Mouse (Mus musculus): ENCODE results near the gene Nosip.
A peak's percentile ranks its signal among the peaks of the same experiment; 100 is the strongest.
"Not testable (repeated sequence)": the region's sequence is repeated elsewhere in the genome, so short reads cannot be mapped to it uniquely, and the experiment has no call there.

Gene Nosip

DNA sequence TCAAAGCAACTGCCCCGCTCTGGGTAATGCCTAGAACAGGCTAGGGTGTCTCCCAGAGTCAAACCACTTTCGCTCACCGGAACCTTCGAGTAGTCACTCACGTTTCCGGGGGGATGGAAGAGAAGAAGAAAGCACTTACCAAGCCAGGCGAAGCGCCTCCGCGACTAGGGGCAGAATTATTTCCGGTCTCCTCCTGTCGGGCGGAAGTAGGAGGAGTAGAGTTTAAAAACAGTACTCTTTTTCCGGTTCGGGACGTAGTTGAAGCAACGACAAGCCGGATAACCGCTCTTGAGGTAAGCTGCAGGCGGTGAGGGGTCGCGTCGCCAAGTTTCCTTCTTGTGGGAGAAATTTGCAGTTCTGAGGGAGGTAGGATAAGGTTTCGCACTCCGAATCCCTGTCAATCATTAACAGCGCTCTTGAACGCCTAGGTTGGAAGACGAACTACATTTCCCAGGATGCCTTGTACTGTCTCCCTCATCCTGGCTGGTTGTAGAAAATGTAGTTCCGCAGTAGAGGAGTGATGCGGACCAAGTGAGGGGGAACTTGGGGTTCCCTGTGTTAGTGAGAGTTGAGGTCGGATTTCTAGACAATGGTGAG is at the start of gene Nosip, which contains the start of gene Prrg2:
TSS of gene Nosip (plus strand) at position 191 of the 597 bp plus-strand sequence.
TSS of gene Prrg2 (minus strand) at position 439 of the 597 bp plus-strand sequence.
- peak; percentile 87 to 94 for DNase-seq

DNA sequence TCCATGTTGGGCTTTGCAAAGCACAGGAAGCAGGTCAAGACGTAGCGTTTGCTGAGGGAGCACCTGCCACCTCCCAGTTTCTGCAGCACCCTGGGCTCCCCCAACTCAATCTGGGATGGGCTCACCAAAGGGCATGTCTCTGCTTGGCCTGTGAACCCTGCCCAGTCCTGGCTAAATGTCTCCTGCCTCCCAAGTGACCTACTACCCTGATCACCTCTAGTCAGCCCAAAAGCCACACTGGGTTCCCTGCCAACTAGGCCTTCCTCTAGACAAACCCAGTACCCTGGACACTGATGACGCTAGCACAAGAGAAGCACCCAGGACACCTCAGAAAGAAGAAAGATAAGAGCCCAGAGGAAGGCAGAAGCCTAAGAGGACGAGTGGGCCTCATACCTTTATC is 49.4 kb upstream of the Nosip start:
- DNase-seq = no peak

DNA sequence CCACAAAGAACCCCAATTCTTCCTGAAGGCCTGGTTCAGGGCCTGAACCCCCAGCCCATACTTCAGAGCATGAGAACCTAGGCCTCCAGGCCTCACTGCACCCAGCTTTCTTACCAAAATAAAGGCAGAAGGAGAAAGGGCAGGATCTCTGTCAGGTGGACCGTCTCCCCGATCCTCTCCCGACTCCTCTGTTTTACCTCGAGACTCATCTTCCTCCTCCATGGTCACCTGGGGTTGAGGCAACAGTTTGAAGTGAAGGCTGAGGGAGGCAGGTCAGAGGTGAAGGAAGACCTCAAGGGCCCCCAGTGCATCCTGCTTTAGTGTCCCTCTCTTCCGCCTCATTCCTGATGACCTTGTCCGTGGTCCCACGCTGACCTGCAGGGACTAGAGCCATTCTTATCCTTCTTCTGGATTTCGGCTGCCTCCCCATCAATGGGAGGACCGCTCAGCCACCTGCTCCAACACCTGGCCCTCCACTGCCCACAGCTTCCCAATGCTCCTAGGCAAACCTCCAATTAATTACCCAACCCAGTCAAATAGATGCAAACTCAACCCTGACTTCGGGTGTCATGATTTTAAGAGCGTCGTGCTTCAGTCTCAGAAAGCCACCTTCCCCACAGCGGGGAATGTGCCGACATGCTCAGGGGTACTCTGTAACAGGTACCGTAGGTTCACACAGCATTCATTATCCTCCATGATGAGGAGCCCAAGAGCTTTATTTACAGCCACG is 48.7 kb upstream of the Nosip start:
- no peak for DNase-seq

DNA sequence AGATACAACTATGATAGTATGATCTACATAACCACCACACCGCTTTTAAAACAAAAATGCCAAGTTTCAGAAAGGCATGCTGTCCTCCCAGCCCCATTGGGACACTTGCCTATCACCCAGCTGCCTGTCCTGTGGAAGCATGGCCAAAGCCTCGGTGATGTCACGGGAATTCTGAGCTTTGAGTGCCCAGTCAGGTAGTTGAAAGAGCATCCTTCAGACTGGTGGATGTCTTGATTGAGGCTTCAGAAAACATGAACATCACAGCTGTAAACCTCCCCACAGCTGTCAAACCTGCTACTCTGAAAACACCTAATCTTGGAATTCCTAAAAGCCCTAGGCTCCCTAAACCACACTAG is 48.2 kb upstream of the Nosip start:
- DNase-seq = no peak

DNA sequence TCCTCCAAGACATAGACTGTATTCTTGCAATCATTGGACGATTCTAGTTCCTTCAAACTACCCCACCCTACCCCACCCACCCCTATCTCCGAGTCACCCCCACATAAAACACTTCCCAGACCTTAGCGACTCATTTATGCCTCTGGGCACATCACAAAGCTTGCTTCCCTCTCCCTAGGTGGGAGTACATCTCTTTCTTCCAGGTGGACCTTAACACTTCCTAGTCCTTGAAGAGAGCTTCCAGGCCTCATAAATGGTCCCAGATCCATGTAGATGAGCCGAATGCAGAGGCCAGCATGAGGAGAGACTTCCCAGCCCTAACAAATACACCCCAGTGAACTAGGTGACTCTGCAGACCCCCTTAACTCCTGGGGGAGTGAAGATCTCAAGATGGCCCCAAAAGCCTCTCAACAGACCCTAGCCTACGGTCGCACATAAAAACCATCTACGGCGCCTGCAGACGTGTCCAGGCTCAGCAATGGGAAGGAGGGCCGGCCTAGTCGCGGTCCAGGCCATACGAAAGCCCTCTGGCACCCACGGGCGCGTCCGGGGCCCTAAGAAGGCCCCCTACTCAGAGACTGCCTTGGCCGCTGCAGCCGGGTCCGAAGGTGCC is 46.8 kb upstream of the Nosip start:
- DNase-seq = no peak

DNA sequence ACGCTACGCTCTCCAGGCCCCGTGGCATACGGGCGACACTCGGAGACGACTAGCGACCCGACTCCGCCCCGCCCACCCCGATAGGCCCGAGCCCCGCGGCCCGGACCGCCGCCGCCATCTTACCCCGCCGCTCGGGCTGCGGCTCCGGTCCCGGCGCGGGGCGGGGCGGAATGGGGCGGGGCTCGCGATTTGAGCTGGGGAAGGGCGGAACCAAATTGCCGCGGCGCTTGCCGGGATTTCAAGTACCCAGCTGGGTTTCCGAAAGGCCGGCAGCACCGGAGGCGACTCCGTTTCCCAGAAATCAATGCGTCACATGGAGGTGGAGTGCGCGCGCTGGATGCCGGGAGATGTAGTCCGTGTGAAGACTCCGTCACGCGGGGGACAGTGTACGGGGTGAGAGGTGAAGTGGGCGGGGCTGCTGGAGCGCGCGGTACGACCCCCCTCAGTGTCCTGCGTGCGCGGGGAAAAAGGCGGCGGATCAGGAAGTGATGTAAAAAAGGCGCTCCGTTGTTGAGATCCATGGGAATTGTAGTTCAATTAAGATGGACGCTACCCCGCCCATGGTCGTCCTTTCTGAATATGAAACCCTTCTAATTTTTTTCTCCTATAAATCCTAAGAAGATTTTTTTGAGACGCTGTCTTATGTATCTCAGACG is 46.1 kb upstream of the Nosip start, which contains the start of gene Scaf1:
TSS of gene Scaf1 (minus strand) at position 407 of the 656 bp plus-strand sequence.
- DNase-seq = peak; percentile 100

DNA sequence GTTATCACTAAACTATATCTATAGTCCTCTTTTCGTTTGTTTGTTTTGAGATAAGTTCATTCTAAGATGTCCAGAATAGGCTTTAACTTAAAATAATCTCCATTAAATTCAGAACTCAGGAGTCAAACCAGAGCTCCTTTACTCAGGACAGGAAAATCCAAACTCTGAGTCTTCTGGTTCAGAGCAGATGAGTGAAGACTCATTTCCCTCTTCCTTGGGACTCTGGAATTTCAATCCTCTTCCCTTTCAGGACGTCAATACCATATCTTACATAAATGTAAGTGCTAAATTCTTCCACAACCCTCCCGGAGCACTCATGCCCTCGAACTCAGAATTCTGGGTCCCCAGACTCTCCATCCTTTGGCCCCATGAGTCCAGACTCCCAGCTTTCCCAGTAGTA is 45.5 kb upstream of the Nosip start:
- DNase-seq = no peak

DNA sequence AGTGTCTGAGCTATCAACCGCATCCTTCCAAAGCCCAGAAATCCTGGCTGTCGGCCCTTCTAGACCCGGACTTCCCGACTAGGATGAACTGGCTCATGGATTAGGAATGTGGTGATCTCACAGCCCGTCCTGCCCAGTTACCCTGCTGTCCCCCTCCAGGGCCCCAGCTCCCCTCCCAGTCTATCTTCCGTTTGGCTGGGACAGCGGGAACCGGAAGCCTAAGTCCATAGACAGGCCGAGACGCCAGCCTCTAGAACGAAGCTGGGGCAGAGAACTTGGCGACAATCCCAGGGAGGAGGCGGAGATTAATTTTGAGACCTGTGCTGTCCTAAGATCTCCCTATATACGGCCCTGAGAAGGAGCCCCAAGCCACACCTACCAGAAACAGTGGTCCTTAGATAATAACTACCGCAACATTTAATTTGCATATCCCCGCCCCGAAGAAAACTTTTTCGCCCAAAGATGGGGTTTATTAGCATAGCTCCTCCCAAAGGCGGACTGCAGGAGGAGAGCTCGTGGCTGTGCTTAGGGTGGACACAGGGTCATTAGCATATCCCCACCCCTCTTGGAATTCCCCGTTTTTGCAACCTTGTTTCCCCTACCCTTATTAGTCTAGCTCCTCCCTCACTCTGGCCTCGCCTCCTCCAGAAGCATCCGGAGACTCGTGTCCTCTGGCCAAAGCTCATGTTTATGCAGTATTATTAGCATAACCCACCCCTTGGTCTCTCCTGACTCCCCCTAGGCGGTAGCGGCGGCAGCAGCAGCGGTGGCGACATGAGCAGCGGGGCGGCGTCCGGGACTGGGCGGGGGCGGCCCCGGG is 44.8 kb upstream of the Nosip start, which contains the start of gene Rras:
TSS of gene Rras (plus strand) at position 720 of the 820 bp plus-strand sequence.
- DNase-seq = peak; percentile 76 to 90

DNA sequence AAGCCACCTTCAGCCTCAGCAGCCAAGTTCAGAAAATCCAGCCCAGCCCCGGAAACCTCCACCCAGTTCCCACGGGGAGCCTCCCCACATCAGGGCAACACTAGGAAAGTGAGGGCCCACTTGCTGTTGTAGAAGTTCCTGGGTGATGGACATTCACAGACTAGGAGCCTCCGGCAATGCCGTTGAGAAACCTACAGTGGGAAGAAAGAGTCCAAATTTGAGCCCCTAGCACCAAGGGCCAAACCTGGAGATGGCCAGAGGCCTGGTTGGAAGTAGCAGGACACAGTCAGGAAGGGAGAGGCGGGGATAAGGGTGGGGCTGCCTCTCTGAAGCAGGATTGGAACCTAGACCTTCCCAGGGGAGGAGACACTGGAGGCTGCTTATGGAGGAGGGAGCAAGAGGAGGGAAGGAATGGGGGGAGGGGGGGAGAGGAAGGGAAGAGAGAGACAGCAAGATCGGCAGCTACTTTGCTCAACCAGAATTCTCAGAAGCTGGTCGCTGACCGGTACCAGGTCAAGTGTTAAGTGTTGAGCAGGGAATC is 43.1 kb upstream of the Nosip start:
- no peak for DNase-seq

DNA sequence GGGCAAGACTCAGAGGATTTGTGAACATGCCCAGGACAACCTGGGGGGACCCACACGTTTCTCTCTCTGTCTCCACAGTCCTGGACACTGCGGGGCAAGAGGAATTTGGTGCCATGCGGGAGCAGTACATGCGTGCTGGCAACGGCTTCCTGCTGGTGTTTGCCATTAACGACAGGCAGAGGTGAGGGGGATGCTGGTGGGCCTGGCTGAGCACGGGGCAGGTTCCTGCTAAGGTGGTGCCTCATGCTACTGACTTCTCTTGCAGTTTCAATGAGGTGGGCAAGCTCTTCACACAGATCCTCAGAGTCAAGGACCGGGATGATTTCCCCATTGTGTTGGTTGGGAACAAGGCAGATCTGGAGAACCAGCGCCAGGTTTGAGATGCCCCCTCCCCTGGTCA is 42.0 kb upstream of the Nosip start:
- no peak for DNase-seq

DNA sequence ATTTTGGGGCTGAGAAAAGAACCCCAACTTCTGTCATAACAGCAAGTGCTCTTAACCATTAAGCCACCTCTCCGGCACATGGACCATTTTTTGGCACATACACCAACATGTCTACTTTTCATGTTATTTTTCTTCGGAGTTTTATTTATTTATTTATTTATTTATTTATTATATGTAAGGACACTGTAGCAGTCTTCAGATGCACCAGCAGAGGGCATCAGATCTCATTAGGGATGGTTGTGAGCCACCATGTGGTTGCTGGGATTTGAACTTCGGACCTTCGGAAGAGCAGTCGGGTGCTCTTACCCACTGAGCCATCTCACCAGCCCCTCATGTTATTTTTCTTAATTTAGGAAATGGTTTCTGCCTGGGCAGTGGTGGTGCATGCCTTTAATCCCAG is 38.5 kb upstream of the Nosip start:
- DNase-seq = not testable (repeated sequence)

DNA sequence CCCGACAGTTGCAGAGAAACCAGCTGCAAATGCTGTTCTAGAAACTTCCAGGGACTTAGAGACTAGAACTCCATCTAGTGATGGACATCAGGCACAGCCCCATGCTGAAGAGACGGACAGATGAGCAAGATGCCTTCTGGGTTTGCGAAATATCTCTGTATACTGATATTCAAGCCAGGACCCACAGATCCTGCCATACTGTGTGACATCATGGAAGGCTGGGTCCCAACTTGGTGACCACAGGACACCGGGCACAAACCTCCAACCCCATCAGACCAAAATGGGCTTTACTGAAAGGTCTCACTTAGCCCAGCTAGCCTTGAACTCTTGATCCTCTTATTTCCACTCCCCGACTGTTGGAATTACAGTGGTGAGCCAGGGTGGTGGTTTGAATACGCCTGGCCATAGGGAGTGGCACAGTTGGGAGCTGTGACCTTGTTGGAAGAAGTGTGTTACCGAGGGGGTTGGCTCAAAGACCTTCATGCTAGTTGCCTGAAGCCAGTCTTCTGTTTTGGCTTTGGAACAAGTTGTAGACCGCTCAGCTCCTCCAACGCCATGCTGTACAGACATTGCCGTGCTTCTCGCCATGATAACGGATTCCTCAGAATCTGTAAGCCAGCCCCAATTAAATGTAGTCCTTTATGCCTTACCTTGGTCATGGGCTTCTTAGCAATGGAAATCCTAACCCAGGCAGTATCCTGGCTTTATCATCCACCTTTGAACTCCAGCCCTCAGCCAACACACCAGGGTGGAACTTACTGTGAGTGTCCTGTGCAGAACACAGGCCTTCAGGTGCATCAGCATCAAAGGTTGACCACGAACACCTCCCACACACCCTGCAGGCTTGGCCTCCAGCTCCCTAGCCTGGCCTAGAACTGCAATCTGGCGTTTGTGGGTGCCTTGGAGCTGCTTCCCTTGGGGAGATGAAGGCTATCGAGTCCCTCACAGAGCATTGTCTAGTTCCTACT is 37.7 kb upstream of the Nosip start:
- DNase-seq = no peak

DNA sequence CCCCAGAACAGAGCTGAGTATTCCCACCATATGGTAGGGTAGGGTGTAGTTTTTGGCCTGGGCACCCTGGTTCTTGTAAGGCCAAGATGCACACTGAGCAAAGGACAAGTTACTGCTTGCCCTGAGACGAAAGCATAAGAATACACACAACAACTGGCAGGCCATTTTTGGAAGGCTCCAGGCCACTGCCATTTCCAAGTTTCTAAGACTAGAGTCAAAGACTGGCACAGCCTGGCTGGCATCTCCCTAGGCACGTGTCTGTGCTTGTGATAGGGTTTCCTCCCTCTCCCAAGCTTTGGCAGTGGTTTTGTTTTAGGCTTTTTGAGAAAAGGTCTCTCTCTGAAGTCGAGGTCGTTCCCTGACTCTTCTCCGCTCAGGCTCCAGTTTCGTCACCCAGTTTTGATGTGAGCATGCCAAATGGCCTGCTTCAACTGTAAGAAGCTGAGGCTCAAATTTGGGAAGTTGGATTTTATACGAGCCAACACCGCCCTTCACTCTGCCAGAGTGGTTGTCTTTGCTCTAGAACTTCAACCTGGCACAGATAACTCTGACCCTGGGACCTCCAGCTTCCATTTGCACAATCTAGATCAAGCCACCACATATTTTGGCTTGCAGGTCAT is 36.5 kb upstream of the Nosip start:
- DNase-seq = no peak

DNA sequence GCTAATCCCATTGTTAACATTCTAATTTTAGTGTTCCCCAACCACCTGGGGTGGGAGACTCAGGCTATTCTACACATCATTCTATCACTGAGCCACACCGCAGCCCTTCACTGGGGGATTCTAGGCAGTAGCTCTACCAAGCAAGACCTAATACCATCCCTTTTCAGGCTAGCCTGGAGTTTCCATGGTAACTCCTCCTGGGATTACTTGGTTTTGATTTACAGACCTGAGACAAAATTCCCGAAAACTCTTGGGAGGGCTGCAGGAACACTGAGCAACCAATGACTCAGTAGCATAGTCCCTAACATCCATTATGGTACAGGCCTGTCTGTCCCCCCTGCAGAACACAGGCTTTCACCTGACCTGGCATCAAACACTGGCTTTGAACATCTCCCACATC is 36.0 kb upstream of the Nosip start:
- no peak for DNase-seq

DNA sequence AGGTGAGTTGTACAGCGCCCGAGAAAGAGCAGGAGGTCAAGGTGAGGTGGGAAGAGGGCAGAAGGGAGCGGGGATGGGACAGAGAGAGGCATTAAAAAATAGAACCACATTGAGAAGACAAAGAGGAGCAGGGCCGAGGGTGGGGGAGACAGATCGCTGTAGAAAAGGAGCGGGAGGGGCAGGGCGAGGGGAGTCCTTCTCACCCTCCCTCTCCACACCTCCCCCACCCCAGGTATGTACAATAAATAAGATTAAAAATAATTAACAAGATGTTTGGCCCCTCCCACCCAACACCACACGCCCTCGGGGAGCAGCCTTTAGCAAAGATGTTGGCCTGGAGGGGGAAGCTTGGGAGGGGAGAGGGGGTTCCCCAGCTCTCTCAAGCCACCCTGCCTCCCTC is 34.5 kb upstream of the Nosip start:
- no peak for DNase-seq

DNA sequence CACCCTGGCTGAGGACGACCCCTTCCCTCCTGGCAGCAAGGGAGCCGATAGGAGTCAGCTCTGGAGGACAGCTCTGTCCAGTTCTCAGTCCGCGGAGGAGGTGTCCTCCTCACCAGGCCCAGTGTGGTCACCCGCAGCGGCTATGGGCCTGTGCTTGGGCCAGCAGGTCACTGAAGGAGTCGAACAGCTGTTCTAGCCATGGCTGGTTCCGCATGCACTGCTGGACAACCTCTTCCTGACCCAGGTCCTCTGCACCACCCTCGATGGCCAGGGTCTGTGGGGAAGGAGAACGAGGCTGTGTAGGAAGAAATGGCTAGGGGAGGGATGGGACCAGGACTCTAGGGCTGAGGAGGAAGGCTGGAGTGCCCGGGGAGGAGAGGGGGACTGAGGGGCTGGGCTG is 33.9 kb upstream of the Nosip start:
- DNase-seq = no peak

DNA sequence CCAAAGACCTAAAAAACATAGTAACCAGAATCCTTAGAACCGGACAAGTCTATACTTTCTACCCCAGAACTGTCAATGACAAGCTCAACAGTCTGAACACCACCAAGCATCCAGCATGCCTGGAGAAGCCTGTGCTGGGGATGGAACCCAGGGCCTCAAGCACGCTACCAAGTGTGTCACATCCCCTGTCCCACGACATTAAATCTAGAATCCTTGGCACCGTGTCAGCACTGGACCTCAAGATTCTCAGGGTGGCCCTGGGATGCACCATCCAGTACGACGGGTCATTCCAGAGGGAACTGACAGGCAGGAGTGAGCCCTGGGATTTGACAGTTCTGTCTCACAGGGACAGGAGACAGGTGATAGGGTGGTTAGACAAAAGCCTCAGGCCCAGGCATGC is 32.2 kb upstream of the Nosip start:
- DNase-seq = no peak

DNA sequence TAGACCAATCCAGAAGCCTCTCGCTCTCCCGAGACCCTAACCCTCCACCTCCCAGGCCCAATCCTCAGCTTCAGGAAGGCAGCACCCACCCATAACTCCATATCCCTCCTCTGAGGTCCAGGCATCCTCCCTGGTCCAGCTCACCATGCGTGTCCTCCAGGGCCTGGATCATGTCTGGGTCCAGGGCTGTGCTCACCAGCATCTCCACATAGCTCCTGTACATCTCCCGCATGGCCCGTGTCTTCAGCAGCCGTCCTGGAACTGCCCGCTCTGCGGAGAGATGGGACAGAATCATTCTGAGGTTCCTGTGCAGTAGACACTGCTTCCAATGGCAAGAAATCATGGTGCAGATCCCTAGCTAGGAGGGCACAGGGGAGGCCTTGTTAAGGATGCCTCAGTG is 31.4 kb upstream of the Nosip start:
- no peak for DNase-seq

DNA sequence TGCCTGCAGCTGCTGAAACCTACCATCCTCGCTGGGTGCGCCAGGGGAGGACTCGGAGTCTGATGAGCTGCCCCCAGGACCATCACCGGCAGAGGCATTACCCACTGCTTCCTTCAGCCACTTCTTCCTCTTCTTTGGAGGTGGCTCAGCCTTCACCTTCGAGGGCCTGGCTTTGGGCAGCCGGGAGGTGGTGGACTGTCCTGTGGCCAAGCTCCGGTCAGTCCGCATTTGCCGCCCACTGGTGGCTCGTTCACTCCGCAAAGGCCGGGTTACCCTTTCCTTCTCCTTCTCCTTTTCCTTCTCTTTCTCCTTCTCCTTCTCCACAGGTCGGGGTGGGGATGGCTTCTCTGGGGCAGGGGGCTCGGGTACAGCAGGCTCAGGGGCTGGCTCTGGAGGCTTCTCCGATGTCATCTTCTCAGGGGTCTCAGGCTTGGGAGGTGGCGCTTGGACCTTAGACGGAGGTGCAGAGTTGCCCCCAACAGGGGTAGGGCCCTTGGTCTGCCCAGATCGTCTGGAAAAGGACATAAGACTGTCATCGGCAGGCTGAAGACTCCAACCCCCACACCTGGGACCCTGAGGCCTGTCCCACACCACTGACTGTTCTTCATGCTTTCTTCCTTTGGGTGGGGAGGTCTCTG is 28.4 kb upstream of the Nosip start:
- DNase-seq = no peak

DNA sequence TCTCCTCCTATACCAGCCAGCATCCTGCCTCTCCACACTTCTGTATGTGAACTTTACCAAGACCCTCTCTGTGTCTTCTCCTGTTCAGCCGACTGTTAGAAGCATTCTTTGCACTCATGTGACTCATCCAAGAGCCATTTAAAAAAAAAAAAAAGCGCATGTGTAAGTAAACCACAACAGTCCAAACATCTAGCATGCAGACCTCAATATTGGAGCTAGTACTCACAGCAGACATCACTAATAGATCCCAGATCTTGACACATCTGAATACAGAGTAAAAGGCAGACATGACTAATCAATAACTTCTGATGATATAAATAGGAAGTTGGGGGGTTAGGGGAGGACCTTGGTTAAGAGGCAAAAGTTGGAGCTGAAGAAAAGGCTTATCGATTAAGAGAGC is 26.6 kb upstream of the Nosip start:
- DNase-seq = no peak
